Mouse (Mus musculus) urinary bladder, postnatal 10 days (tissue): Measurements from ENCODE around the gene Ift52.

Experiments
- DNase-seq: peaks from one replicate; pipeline ENCODE4 v3.0.0; 2022; ENCODE audit warnings: low spot score

Gene Ift52

GRCm38 (mm10) chr2:163075234-163075633 lies 58.1 kb downstream of the Ift52 start:
- no peak for DNase-seq

- DNase-seq, result no peak
These were observed 61.9 kb downstream of the Ift52 start for GRCm38 (mm10) chr2:163079041-163079440.

GRCm38 (mm10) chr2:163082591-163082990 lies 65.4 kb downstream of the Ift52 start:
- DNase-seq, result no peak

GRCm38 (mm10) chr2:163084519-163084918 lies 67.4 kb downstream of the Ift52 start:
- DNase-seq, result no peak

GRCm38 (mm10) chr2:163085047-163085446 lies 67.9 kb downstream of the Ift52 start:
- no peak for DNase-seq

- DNase-seq, result no peak
These were observed 69.4 kb downstream of the Ift52 start for GRCm38 (mm10) chr2:163086561-163086960.

GRCm38 (mm10) chr2:163087728-163088127 lies 70.6 kb downstream of the Ift52 start, which contains the start of gene Gtsf1l:
Gene Gtsf1l (minus strand): TSS chr2:163087855.
- no peak for DNase-seq

- DNase-seq, result no peak
These were observed 72.4 kb downstream of the Ift52 start for GRCm38 (mm10) chr2:163089475-163090123.

- DNase-seq, result no peak
These were observed 77.8 kb downstream of the Ift52 start for GRCm38 (mm10) chr2:163094909-163095308.
